Mouse (Mus musculus): ENCODE data around the gene Mrpl1. TPM values are rescaled to one million over a fixed set of nuclear protein-coding genes. Genes with fewer than 3 reads are reported as not detected.
A peak's percentile ranks its signal among the peaks of the same experiment; 100 is the strongest.

The Mrpl1 gene
- total RNA-seq, 2 experiments from 2014 or later: 18.7 to 20.9 TPM

GRCm38 (mm10) chr5:96201462-96202154 is 7.7 kb upstream of the Mrpl1 start:
- DNase-seq (ENCODE audit: low spot score in 2 of 2): no peak

GRCm38 (mm10) chr5:96206897-96207296 is 2.4 kb upstream of the Mrpl1 start:
- DNase-seq (ENCODE audit: low spot score in 2 of 2): peak in 1 of 2 experiments; percentile 47

GRCm38 (mm10) chr5:96207531-96207930 is 1.8 kb upstream of the Mrpl1 start:
- no peak for DNase-seq (ENCODE audit: low spot score in 2 of 2)

GRCm38 (mm10) chr5:96208543-96208942 is 750 bp upstream of the Mrpl1 start:
- DNase-seq (ENCODE audit: low spot score in 2 of 2): no peak

GRCm38 (mm10) chr5:96209916-96210583 is 757 bp downstream of the Mrpl1 start:
- DNase-seq (ENCODE audit: low spot score in 2 of 2): peak; percentile 81 to 89

GRCm38 (mm10) chr5:96218648-96219047 is 9.4 kb downstream of the Mrpl1 start:
- DNase-seq (ENCODE audit: low spot score in 2 of 2): no peak

GRCm38 (mm10) chr5:96219512-96219911 is 10.2 kb downstream of the Mrpl1 start:
- DNase-seq (ENCODE audit: low spot score in 2 of 2): no peak

- DNase-seq (ENCODE audit: low spot score in 2 of 2): no peak
Observed at GRCm38 (mm10) chr5:96221298-96221697, 12.0 kb downstream of the Mrpl1 start.

GRCm38 (mm10) chr5:96221812-96222585 is 12.7 kb downstream of the Mrpl1 start:
- no peak for DNase-seq (ENCODE audit: low spot score in 2 of 2)

GRCm38 (mm10) chr5:96222964-96223363 is 13.7 kb downstream of the Mrpl1 start:
- DNase-seq (ENCODE audit: low spot score in 2 of 2): no peak

- no peak for DNase-seq (ENCODE audit: low spot score in 2 of 2)
Observed at GRCm38 (mm10) chr5:96226490-96226889, 17.2 kb downstream of the Mrpl1 start.

GRCm38 (mm10) chr5:96228967-96229366 is 19.7 kb downstream of the Mrpl1 start:
- DNase-seq (ENCODE audit: low spot score in 2 of 2): no peak

- no peak for DNase-seq (ENCODE audit: low spot score in 2 of 2)
Observed at GRCm38 (mm10) chr5:96238797-96239196, 29.5 kb downstream of the Mrpl1 start.

GRCm38 (mm10) chr5:96240856-96241255 is 31.6 kb downstream of the Mrpl1 start:
- no peak for DNase-seq (ENCODE audit: low spot score in 2 of 2)

GRCm38 (mm10) chr5:96244511-96244910 is 35.2 kb downstream of the Mrpl1 start:
- no peak for DNase-seq (ENCODE audit: low spot score in 2 of 2)

GRCm38 (mm10) chr5:96253995-96254394 is 44.7 kb downstream of the Mrpl1 start:
- DNase-seq (ENCODE audit: low spot score in 2 of 2): no peak

GRCm38 (mm10) chr5:96255166-96255565 is 45.9 kb downstream of the Mrpl1 start:
- DNase-seq (ENCODE audit: low spot score in 2 of 2): no peak

GRCm38 (mm10) chr5:96258210-96258609 is 48.9 kb downstream of the Mrpl1 start:
- DNase-seq (ENCODE audit: low spot score in 2 of 2): no peak

- DNase-seq (ENCODE audit: low spot score in 2 of 2): peak; percentile 30 to 45
Observed at GRCm38 (mm10) chr5:96267017-96267702, 57.9 kb downstream of the Mrpl1 start.

GRCm38 (mm10) chr5:96271070-96271469 is 61.8 kb downstream of the Mrpl1 start:
- DNase-seq (ENCODE audit: low spot score in 2 of 2): no peak

- no peak for DNase-seq (ENCODE audit: low spot score in 2 of 2)
Observed at GRCm38 (mm10) chr5:96305786-96306185, 96.5 kb downstream of the Mrpl1 start.
